Mouse (Mus musculus): Measurements from ENCODE around the gene Clnk. TPM values are rescaled to one million over a fixed set of nuclear protein-coding genes. Genes with fewer than 3 reads are reported as not detected.
"Not testable (repeated sequence)": the region's sequence is repeated elsewhere in the genome, so short reads cannot be mapped to it uniquely, and the experiment has no call there.

Gene Clnk
- polyA plus RNA-seq (2016; fragmentation: Nextera tagmentation; extraction: Ambion mirVana): not detected in 2 replicates

DNA sequence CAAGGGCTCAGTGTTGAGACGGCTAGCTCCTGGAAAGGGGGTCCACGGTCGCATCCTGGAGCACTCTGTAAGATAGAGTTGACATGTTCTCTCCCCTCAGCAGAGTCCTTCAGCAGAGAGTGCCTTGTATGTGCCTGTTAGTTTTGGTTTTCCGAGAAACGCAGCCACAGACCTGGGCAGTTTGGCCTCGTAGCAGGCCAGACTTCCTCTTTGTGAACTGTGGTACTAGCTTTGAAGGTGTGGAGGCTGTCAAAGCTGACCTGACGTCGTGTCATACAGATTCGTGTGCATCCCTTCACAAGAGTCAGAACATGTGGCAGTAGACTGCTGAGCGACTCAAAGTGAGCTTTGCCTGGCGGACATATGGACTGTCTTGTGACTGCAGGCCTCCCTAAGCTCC is at the start of gene Clnk:
Gene Clnk, minus strand, starts transcription at position 191 of the 400 bp plus-strand sequence.
- Histone ChIP-seq H3K4me2 (no peak within 1 kb of the TSS), H3K27ac (no peak within 1 kb of the TSS), H3K27me3 (replicated peaks) (no peaks in the 10 kb centered on the region), H3K9ac (no peak within 1 kb of the TSS), H3K36me3 (no peaks in the 10 kb centered on the region), H3K9me3 (replicated peaks) (no peaks in the 10 kb centered on the region), H3K4me3 (no peak within 1 kb of the TSS), H3K4me1 (no peaks in the 10 kb centered on the region)
- ATAC-seq: no peak
- 30% methylated on average over 11 of the region's 11 CpGs for WGBS (ENCODE audit: insufficient replicate concordance)

DNA sequence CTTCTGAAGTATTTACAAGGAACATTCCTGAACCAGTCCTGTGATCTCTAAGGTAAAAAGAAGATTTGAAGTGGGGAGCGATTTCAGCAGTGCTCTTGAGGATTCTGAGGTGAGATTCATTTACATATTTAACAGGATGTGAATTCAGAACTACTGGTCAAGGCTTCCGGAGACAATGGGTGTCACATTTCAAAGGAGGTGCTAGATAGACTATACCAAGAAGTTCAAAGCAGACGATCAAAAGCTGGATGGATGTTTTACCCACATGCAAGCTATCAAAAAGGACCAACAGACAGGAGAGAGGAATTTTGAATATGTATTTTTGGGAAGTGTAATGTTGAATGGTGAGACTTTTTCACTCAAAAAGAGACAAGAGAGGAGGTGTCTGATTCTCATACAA is 28.7 kb upstream of the Clnk start:
- 41% methylated on average over 3 of the region's 3 CpGs for WGBS (ENCODE audit: insufficient replicate concordance)
- Histone ChIP-seq H3K4me2 (no peak overlapping the region), H3K27me3 (replicated peaks) (no peaks in the 10 kb centered on the region), H3K9ac (no peak overlapping the region), H3K27ac (no peak overlapping the region), H3K4me3 (no peak overlapping the region), H3K36me3 (no peaks in the 10 kb centered on the region), H3K9me3 (replicated peaks) (no peaks in the 10 kb centered on the region), H3K4me1 (no peaks in the 10 kb centered on the region)
- no peak for ATAC-seq

DNA sequence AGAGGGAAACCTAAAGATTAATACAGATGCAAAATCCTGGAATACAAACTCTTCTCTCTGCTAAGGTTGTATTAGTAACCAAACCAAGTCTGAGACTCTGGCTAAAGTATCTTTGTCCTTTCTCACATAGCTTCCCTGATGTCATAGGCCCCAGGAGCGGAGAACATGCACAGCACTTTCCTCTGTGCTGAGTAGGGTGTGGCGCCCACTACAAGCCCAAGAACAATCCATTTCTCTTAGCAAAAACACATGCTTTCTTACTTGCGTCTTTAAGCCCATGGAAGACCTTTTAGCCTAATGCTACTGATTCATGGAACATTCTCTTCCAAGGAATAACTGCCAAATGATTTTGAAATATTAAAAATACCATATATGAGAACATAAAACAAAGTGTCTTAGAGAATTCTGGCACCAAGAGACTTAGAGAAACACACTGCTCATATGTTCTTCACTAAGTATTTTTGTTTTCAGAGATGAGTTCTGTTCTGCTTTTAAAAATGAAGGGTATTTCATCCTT is 28.0 kb upstream of the Clnk start:
- no peak overlapping the region for H3K9ac ChIP-seq
- no peaks in the 10 kb centered on the region for H3K4me1 ChIP-seq
- H3K27ac ChIP-seq: no peak overlapping the region
- no peaks in the 10 kb centered on the region for H3K36me3 ChIP-seq
- H3K27me3 ChIP-seq (replicated peaks): no peaks in the 10 kb centered on the region
- no peak overlapping the region for H3K4me3 ChIP-seq
- no peak overlapping the region for H3K4me2 ChIP-seq
- ATAC-seq: no peak
- WGBS (ENCODE audit: insufficient replicate concordance): 67% methylated on average over 3 of the region's 3 CpGs
- no peaks in the 10 kb centered on the region for H3K9me3 ChIP-seq (replicated peaks)

DNA sequence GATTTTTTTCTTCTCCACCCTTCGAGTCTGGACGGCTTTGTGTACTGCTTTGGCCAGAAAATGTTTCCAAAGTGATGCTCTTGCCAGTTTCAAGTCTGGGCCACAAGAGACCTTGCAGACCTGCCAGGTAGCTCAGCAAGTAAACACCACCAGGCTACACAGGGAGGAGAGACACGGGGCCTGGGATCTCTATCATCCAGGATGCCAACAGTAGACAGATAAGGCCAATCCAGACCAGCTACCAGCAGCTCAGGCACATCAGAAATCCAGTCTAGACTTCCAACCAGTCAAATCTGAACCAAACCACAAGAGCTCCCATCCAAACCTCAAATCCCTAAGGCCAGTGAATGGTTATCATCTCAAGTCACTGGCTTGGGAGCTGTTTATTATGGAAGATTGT is 26.3 kb upstream of the Clnk start:
- WGBS (ENCODE audit: insufficient replicate concordance): 67% methylated on average over 3 of the region's 3 CpGs
- Histone ChIP-seq H3K9me3 (replicated peaks) (no peaks in the 10 kb centered on the region), H3K27ac (no peak overlapping the region), H3K4me1 (no peaks in the 10 kb centered on the region), H3K36me3 (no peaks in the 10 kb centered on the region), H3K4me3 (no peak overlapping the region), H3K9ac (no peak overlapping the region), H3K4me2 (no peak overlapping the region), H3K27me3 (replicated peaks) (no peaks in the 10 kb centered on the region)
- ATAC-seq: no peak

DNA sequence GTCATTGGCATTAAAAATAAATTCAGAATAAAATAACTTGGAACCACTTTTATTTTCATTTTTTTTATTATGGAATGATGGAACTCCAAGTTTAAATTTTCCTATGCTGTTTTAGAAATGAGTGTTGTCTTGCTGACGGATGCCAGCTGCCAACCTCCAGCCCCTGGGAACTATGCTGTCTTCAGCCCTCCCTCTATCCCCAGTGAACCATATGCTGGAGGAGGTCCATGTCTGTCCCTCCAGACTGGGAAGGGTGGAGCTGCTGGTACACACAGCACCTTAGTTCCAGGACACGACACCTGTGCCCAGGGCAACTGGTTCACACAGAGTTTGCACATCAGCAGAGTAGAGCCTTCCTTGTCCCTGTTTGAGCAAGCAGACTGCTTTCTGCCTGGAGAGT is 22.4 kb upstream of the Clnk start:
- WGBS (ENCODE audit: insufficient replicate concordance): 61% methylated on average over 2 of the region's 2 CpGs
- H3K4me1 ChIP-seq: no peaks in the 10 kb centered on the region
- no peaks in the 10 kb centered on the region for H3K36me3 ChIP-seq
- H3K9me3 ChIP-seq (replicated peaks): no peaks in the 10 kb centered on the region
- H3K27ac ChIP-seq: no peak overlapping the region
- ATAC-seq: no peak
- no peaks in the 10 kb centered on the region for H3K27me3 ChIP-seq (replicated peaks)
- no peak overlapping the region for H3K4me2 ChIP-seq
- no peak overlapping the region for H3K4me3 ChIP-seq
- no peak overlapping the region for H3K9ac ChIP-seq

DNA sequence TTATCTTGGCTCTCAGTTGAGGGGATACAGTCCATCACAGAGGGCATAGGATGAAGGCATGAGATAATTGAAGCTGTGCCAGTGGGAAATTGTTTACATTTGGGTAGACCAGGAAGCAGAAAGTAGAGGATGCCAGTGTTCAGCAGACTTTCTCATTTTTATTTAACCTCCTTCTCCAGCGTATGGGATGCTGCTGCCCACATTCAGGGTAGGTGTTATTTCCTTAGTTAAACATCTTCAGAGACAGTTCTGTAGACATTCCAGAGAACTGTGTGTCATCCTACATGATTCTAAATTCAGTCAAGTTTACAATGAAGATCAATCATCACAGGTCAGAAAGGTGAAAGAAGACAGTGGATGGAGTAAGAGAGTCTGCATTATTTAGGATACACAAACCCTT is 12.0 kb upstream of the Clnk start:
- H3K27ac ChIP-seq: no peak overlapping the region
- no peaks in the 10 kb centered on the region for H3K4me1 ChIP-seq
- no peak overlapping the region for H3K4me2 ChIP-seq
- ATAC-seq: no peak
- no peaks in the 10 kb centered on the region for H3K9me3 ChIP-seq (replicated peaks)
- H3K36me3 ChIP-seq: no peaks in the 10 kb centered on the region
- no peak overlapping the region for H3K9ac ChIP-seq
- no peak overlapping the region for H3K4me3 ChIP-seq
- WGBS (ENCODE audit: insufficient replicate concordance): 68% methylated on average over 1 of the region's 1 CpGs
- H3K27me3 ChIP-seq (replicated peaks): no peaks in the 10 kb centered on the region

DNA sequence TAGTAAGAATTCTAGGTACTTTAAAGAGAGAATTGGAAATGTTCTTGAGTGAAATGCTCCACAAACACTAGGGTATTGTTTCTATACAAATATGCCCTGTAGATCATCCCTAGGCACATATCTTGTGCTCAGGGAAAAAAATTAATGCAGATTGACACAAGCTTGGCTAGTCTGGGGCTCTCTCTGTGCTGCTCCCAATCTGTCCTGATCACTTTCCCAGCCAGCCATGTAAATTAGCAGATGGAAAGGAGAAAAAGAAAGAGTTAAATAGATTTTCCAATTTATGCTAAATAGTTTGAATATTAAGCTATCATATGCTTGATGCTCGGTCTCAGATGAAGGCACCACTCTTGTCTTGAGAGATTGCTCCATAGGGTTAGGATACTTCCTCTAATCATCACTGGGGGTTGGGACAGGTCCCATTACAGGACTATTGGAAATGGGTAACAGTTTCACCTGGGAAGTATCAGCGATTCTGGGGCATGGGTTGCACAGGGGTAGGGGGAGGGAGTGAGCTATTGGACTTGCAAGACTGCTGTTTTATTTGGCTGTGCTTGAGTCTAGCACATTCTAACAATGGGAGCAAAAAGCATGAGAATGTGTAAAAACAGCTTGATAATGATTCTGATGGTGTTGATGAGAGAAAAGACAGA is 10.1 kb upstream of the Clnk start:
- 59% methylated on average over 2 of the region's 2 CpGs for WGBS (ENCODE audit: insufficient replicate concordance)
- Histone ChIP-seq H3K9me3 (replicated peaks) (no peaks in the 10 kb centered on the region), H3K27me3 (replicated peaks) (no peaks in the 10 kb centered on the region), H3K4me2 (no peak overlapping the region), H3K9ac (no peak overlapping the region), H3K4me1 (no peaks in the 10 kb centered on the region), H3K27ac (no peak overlapping the region), H3K36me3 (no peaks in the 10 kb centered on the region), H3K4me3 (no peak overlapping the region)
- ATAC-seq: no peak

DNA sequence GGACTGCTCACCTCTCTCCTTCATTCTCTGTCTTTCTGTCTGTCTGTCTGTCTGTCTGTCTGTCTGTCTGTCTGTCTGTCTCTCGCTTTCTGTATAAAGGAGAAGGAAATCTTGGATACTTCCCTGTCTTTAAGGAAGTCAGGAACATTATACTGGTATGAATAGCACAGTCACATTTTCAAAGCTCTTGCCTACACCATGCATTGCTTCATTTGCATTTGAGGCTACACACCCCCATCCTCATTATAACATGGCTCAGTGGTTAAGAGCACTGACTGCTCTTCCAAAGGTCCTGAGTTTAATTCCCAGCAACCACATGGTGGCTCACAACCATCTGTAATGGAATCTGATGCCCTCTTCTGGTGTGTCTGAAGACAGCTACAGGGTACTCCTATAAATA is 6.0 kb upstream of the Clnk start:
- H3K27me3 ChIP-seq (replicated peaks): not testable (repeated sequence)
- 42% methylated on average over 1 of the region's 1 CpGs for WGBS (ENCODE audit: insufficient replicate concordance)

DNA sequence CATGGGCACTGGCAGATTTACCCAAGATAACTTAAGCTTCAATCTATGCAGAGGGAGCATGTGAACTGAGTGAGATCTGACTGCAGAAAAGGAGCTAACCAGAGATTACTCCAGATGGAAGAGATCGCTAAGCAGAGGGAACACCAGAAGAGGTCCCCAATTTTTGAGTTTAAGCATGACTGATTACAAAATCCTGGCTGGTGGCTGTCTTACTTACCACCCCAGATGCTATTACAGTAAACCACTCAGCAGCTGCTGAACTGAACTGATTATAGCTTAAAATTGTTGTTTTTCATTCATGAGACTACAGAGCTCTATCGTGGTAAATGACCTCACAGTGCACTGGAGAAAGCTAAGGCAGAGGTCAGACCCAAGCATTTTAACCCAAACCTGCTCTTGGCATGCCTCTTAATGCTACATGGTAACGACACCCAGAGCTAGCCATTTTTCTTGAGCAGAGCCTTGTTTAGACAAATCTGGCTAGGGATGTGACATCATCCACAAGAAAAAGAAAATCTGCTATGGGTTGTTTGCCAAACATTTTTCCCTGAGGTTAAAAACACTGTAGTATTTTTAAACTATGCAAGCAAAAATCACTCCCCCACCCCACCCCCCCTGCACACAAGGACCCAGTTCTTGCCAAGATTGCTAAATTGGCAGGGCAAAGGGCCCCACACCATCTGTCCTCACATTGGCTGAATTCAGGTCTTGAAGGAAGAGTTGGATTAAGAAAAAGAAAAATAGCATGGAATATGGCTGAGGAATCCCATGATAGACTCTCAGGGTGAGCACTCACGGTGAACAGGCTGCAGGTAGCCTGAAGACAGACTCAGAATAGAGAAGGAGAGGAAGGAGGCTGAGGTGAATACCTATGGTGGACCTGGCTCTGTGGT is 5.4 kb upstream of the Clnk start:
- no peak overlapping the region for H3K4me3 ChIP-seq
- ATAC-seq: no peak
- H3K36me3 ChIP-seq: no peaks in the 10 kb centered on the region
- no peak overlapping the region for H3K9ac ChIP-seq
- no peak overlapping the region for H3K27ac ChIP-seq
- H3K4me1 ChIP-seq: no peaks in the 10 kb centered on the region
- H3K4me2 ChIP-seq: no peak overlapping the region
- WGBS (ENCODE audit: insufficient replicate concordance): 53% methylated on average over 4 of the region's 4 CpGs
- H3K27me3 ChIP-seq (replicated peaks): no peaks in the 10 kb centered on the region
- no peaks in the 10 kb centered on the region for H3K9me3 ChIP-seq (replicated peaks)

More for the DNA sequence above, 6.0 kb upstream of the Clnk start:
- ATAC-seq; H3K4me2 ChIP-seq; H3K27ac ChIP-seq; H3K4me1 ChIP-seq; H3K9me3 ChIP-seq (replicated peaks); H3K36me3 ChIP-seq; H3K4me3 ChIP-seq; H3K9ac ChIP-seq: not testable (repeated sequence)

DNA sequence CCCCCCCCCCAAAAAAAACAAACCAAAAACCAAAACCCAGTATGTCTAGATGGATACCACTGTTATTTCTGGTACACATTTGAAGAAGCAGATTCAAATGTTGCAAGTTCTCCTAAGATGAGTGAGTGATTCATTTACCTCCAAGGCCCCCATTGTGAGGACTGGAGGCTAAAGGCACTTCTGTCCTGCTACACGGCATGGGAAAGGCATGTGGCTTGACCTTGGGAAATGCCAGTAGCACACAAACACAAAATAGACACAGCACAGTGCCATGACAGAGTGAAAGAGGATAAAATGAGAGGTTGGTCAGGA is 4.8 kb upstream of the Clnk start:
- Histone ChIP-seq H3K27ac (no peak overlapping the region), H3K36me3 (no peaks in the 10 kb centered on the region), H3K4me2 (no peak overlapping the region), H3K27me3 (replicated peaks) (no peaks in the 10 kb centered on the region), H3K4me3 (no peak overlapping the region), H3K9ac (no peak overlapping the region), H3K4me1 (no peaks in the 10 kb centered on the region), H3K9me3 (replicated peaks) (no peaks in the 10 kb centered on the region)
- ATAC-seq: no peak
- WGBS (ENCODE audit: insufficient replicate concordance): 51% methylated on average over 1 of the region's 1 CpGs

DNA sequence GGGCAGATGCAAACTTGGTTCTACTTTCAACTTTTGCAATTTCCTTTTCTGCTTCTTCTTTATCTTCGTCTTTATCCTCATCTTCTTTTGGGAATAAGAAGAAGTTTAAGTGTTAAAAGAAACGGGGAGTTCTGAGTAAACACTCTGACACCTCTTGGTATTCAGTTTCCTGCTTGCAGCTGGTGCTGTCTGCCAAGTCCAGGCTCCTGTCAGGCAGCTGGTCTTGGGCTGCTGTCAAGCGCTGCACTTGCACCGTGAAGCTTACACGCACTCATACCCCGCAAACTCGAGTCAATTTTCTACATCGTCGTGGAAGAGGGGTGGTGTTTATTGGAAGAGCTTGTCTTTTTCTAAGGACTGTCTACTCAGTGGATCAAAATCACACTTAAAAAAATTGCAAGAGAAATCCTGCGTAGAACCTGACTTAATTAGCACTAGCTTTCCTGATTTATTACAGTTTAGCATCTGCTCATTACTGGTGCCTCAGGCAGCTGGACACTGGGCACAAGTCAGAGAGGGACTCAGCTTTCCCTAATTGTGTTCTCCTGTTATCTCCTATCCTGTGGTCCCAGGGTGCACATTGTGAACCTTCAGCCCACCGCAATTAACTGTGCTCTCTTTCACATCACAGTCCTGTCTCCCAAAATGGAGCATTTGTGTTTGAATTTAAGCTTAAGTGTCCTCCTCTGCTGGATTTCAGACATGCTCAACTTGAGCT is 3.5 kb upstream of the Clnk start:
- no peak for ATAC-seq

DNA sequence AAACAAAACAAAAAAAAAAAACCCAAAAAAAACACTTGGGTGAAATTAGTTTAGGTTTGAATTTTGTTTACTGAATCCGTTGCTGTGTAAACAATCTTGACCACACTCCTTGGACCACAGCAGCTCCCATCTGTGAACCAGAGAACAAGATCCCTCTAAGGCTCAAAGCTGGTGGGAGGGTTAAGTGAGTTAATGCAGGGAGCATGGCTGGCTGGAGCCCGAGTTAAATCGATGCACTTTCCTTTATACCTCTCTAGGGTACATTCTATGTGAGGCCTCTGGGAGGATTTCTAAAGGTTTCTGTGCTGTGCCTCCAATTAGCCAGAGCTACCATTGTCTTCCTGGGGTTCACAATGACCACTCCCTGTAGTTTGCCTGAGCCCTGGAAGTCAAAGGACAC is 1.2 kb downstream of the Clnk start:
- WGBS (ENCODE audit: insufficient replicate concordance): 57% methylated on average over 3 of the region's 3 CpGs
- Histone ChIP-seq H3K9me3 (replicated peaks) (no peaks in the 10 kb centered on the region), H3K4me1 (no peaks in the 10 kb centered on the region), H3K36me3 (no peaks in the 10 kb centered on the region), H3K9ac (no peak overlapping the region), H3K27me3 (replicated peaks) (no peaks in the 10 kb centered on the region), H3K4me2 (no peak overlapping the region), H3K27ac (no peak overlapping the region), H3K4me3 (no peak overlapping the region)
- ATAC-seq: no peak

More for the DNA sequence above, 3.5 kb upstream of the Clnk start:
- Histone ChIP-seq H3K9ac (no peak overlapping the region), H3K36me3 (no peaks in the 10 kb centered on the region), H3K9me3 (replicated peaks) (no peaks in the 10 kb centered on the region), H3K4me3 (no peak overlapping the region), H3K27ac (no peak overlapping the region), H3K4me2 (no peak overlapping the region), H3K27me3 (replicated peaks) (no peaks in the 10 kb centered on the region), H3K4me1 (no peaks in the 10 kb centered on the region)
- 48% methylated on average over 11 of the region's 11 CpGs for WGBS (ENCODE audit: insufficient replicate concordance)
